Mouse (Mus musculus) lung, postnatal 0 days (tissue): ENCODE results near the gene Mrpl54. TPM values are rescaled to one million over a fixed set of nuclear protein-coding genes. Genes with fewer than 3 reads are reported as not detected.

ENCODE experiments used
- ATAC-seq: fragments of 200-750 bp; cut with Nextera tagmentation; 2 replicates; pipeline ENCODE4 v1.8.0; 2017; ENCODE audit warnings: moderate library complexity
- DNase-seq: peaks from one replicate; pipeline ENCODE4 v3.0.0-alpha.2; 2016; ENCODE audit warnings: low spot score
- H3K27ac ChIP-seq: fragments of 300-500 bp; sonication (generic); 2 replicates; pipeline ENCODE4 v1.5.1; 2014; ENCODE audit warnings: antibody characterized with exemption, mild to moderate bottlenecking, low read length, mixed read lengths
- H3K27me3 ChIP-seq: fragments of 300-500 bp; sonication (generic); replicated peaks from 2 replicates; pipeline ENCODE4 v1.6.1; 2014; ENCODE audit warnings: low read length, mixed read lengths; ENCODE audit not compliant: insufficient read depth
- H3K36me3 ChIP-seq: fragments of 300-500 bp; sonication (generic); 2 replicates; pipeline ENCODE4 v1.6.1; 2014; ENCODE audit warnings: low read length, mixed read lengths; ENCODE audit not compliant: insufficient read depth
- H3K4me1 ChIP-seq: fragments of 300-500 bp; sonication (generic); 2 replicates; pipeline ENCODE4 v1.6.1; 2014; ENCODE audit warnings: antibody characterized with exemption, low read depth, low read length, mixed read lengths; ENCODE audit not compliant: insufficient read depth
- H3K4me2 ChIP-seq: fragments of 300-500 bp; sonication (generic); replicated peaks from 2 replicates; pipeline ENCODE4 v1.6.1; 2014; ENCODE audit warnings: low read depth, mild to moderate bottlenecking, low read length, moderate library complexity, mixed read lengths
- H3K4me3 ChIP-seq: fragments of 300-500 bp; sonication (generic); 2 replicates; pipeline ENCODE4 v1.5.1; 2014; ENCODE audit warnings: low read depth, low read length
- H3K9ac ChIP-seq: fragments of 300-500 bp; sonication (generic); replicated peaks from 2 replicates; pipeline ENCODE4 v1.6.1; 2014; ENCODE audit warnings: low read depth, mild to moderate bottlenecking
- H3K9me3 ChIP-seq: fragments of 300-500 bp; sonication (generic); 2 replicates; pipeline ENCODE4 v1.6.1; 2016; ENCODE audit warnings: low read length, mixed read lengths
- CTCF ChIP-seq: IDR thresholded peaks from 2 replicates; pipeline ENCODE4 v1.5.1; 2016; ENCODE audit warnings: antibody characterized with exemption, mild to moderate bottlenecking
- EP300 ChIP-seq: IDR thresholded peaks from 2 replicates; pipeline ENCODE4 v1.6.1; 2016; ENCODE audit warnings: antibody characterized with exemption, mild to moderate bottlenecking, control low read depth
- WGBS: fragments of 180-500 bp; shearing (Covaris S2); extraction: QIAGEN DNeasy Blood & Tissue Kit; methylation state at CpG from one replicate; pipeline ENCODE4 v1.1.7; 2014; 5-methylcytosine and 5-hydroxymethylcytosine counted together
- polyA plus RNA-seq: library from polyadenylated mRNA; unstranded; fragments of >200 nt; fragmentation: Nextera tagmentation; extraction: Ambion mirVana; gene quantifications from 2 replicates; pipeline ENCODE4 v1.2.1, GENCODE M21; 2015

Gene Mrpl54
- polyA plus RNA-seq, 1 experiment from 2014 or later, result 162 TPM

DNA sequence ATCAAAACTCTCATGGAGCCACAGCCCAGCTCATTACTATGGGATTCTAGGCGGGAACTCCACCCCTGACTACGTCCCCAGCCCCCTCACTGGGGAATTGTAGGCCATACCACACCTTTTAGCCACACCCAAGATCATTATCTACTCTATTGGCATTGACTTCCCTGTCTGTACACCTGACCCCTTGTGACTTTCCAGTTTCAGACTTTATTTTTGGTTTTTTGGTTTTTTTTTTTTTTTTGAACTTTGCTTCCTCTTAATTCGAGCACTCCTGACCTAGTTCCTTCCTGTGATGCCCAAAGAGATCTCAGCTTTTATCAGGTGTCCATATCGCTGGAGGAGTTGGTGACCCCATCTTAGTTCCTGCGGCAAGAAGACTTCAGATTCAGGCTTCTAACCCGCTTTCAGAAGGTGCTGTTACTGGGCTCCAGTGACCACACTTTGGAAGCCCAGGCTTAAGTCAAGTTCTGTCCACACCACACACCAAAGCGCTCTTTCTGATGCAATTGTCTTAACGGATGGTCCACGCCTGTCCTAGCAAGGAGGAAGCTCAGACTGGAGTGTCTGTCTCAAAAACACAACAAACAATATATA lies 24.9 kb upstream of the Mrpl54 start, which contains the start of gene Tjp3:
Gene Tjp3 (minus strand): TSS at position 71 of the 594 bp plus-strand sequence.
- no peaks in the 10 kb centered on the region for H3K36me3 ChIP-seq
- 62% methylated on average over 9 of the region's 9 CpGs for WGBS
- no peak for ATAC-seq
- TF ChIP-seq CTCF (0 out of 2 replicates have a peak, but pooled peaks have one; percentile 1), EP300 (no peak)
- H3K4me1 ChIP-seq, result peaks cover 25% of the 10 kb centered on the region; the same call in 1 of the 2 replicates
- H3K4me3 ChIP-seq, result peak within 1 kb of the TSS; percentile 25
- H3K4me2 ChIP-seq, result peak within 1 kb of the TSS; percentile 54
- 0 out of 2 replicates have a peak within 1 kb of the TSS, but pooled peaks have one; percentile 29 for H3K9ac ChIP-seq
- peak; percentile 43 for DNase-seq
- H3K27ac ChIP-seq, result peak within 1 kb of the TSS; percentile 69
- H3K27me3 ChIP-seq, result no peaks in the 10 kb centered on the region
- no peaks in the 10 kb centered on the region for H3K9me3 ChIP-seq

- TF ChIP-seq CTCF, result no peak
- no peak for TF ChIP-seq EP300
- Histone ChIP-seq H3K4me3 (peak overlapping the region; percentile 25), H3K9ac (0 out of 2 replicates have a peak overlapping the region, but pooled peaks have one; percentile 29), H3K4me1 (peaks cover 29% of the 10 kb centered on the region; the same call in 1 of the 2 replicates), H3K36me3 (no peaks in the 10 kb centered on the region), H3K9me3 (no peaks in the 10 kb centered on the region), H3K27me3 (no peaks in the 10 kb centered on the region), H3K27ac (peak overlapping the region; percentile 69), H3K4me2 (peak overlapping the region; percentile 54)
- peak; percentile 74 for DNase-seq
- WGBS, result 13% methylated on average over 24 of the region's 24 CpGs
- ATAC-seq, result no peak
Observed at GRCm38 (mm10) chr10:81290698-81291460, 24.1 kb upstream of the Mrpl54 start.

GRCm38 (mm10) chr10:81289811-81290210 lies 23.1 kb upstream of the Mrpl54 start:
- peak overlapping the region; percentile 54 for H3K4me2 ChIP-seq
- H3K27ac ChIP-seq, result peak overlapping the region; percentile 45
- peaks cover 33% of the 10 kb centered on the region; the same call in 1 of the 2 replicates for H3K4me1 ChIP-seq
- ATAC-seq (no peak), DNase-seq (peak; percentile 64)
- no peak for TF ChIP-seq CTCF
- TF ChIP-seq EP300, result no peak
- 0 out of 2 replicates have a peak overlapping the region, but pooled peaks have one; percentile 4 for H3K4me3 ChIP-seq
- H3K9ac ChIP-seq, result no peak overlapping the region
- H3K36me3 ChIP-seq, result no peaks in the 10 kb centered on the region
- peaks cover 8% of the 10 kb centered on the region; the same call in 1 of the 2 replicates for H3K27me3 ChIP-seq
- 44% methylated on average over 14 of the region's 14 CpGs for WGBS
- H3K9me3 ChIP-seq, result no peaks in the 10 kb centered on the region

DNA sequence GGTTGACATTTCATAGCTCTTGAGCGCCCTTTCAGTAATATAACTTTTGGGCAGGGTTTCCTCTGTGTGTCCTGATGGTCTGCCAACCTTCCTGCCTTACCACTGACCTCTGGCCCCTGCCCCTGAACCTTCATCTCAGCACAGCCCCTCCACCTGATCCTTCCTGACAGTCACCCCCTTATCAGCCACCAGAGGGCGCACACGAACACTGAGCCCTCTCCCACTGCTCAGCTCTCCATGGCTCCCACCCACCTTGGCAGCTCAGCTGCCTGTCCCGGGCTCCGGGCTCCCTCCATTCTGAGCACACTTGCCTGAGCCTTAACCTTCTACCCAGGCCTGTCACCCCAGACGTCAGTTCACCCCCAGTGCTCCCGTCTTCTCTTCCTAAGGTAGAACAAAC lies 22.5 kb upstream of the Mrpl54 start:
- no peak overlapping the region for H3K4me3 ChIP-seq

GRCm38 (mm10) chr10:81288601-81289000 lies 21.9 kb upstream of the Mrpl54 start:
- no peak for ATAC-seq
- WGBS, result 31% methylated on average over 6 of the region's 6 CpGs
- Histone ChIP-seq H3K4me1 (peaks cover 21% of the 10 kb centered on the region; the same call in 1 of the 2 replicates), H3K27me3 (peaks cover 16% of the 10 kb centered on the region; the same call in 1 of the 2 replicates), H3K36me3 (no peaks in the 10 kb centered on the region), H3K27ac (peak overlapping the region; percentile 57; the same call in 1 of the 2 replicates), H3K4me3 (no peak overlapping the region), H3K9me3 (no peaks in the 10 kb centered on the region), H3K4me2 (peak overlapping the region; percentile 25; the same call in 1 of the 2 replicates), H3K9ac (0 out of 2 replicates have a peak overlapping the region, but pooled peaks have one; percentile 2)
- no peak for TF ChIP-seq EP300
- TF ChIP-seq CTCF, result peak; percentile 76
- DNase-seq, result no peak

More for the DNA sequence above, 22.5 kb upstream of the Mrpl54 start:
- Histone ChIP-seq H3K27me3 (peaks cover 13% of the 10 kb centered on the region; the same call in 1 of the 2 replicates), H3K27ac (peak overlapping the region; percentile 45), H3K9me3 (no peaks in the 10 kb centered on the region), H3K4me2 (peak overlapping the region; percentile 54), H3K36me3 (no peaks in the 10 kb centered on the region), H3K4me1 (peaks cover 28% of the 10 kb centered on the region; the same call in 1 of the 2 replicates), H3K9ac (no peak overlapping the region)
- 4% methylated on average over 7 of the region's 7 CpGs for WGBS
- DNase-seq (peak; percentile 87), ATAC-seq (no peak)
- TF ChIP-seq CTCF, result peak; percentile 95
- no peak for TF ChIP-seq EP300
